Mouse (Mus musculus): ENCODE results near the gene Smarcc2. TPM values are rescaled to one million over a fixed set of nuclear protein-coding genes. Genes with fewer than 3 reads are reported as not detected.
A peak's percentile ranks its signal among the peaks of the same experiment; 100 is the strongest.

Smarcc2 gene
- polyA plus RNA-seq, 1 experiment from 2014 or later = 40.5 TPM

- Histone ChIP-seq H3K27ac (no peak overlapping the region), H3K9ac (ENCODE audit: low read depth, low read length) (no peak overlapping the region), H3K4me2 (ENCODE audit: low read length) (no peak overlapping the region), H3K4me1 (replicated peaks; ENCODE audit: insufficient read depth, low read length) (0 out of 2 replicates have a peak, but pooled peaks cover under 1% of the 10 kb centered on the region), H3K9me3 (replicated peaks; ENCODE audit: low read length) (no peaks in the 10 kb centered on the region), H3K4me3 (replicated peaks; ENCODE audit: low read depth, low read length) (no peak overlapping the region), H3K36me3 (ENCODE audit: insufficient read depth, low read length) (peaks cover 9% of the 10 kb centered on the region; the same call in 1 of the 2 replicates), H3K27me3 (ENCODE audit: insufficient read depth, low read length) (no peaks in the 10 kb centered on the region)
- DNase-seq (ENCODE audit: low spot score) = no peak
- ATAC-seq (replicated peaks; ENCODE audit: low FRiP score, low read depth) = no peak
- TF ChIP-seq CTCF (IDR thresholded peaks at IDR 0.05; ENCODE audit: low read depth) = no peak
- WGBS = 85% methylated on average over 11 of the region's 11 CpGs
Measured at GRCm38 (mm10) chr10:128510301-128510700, 51.3 kb downstream of the Smarcc2 start.

GRCm38 (mm10) chr10:128511189-128511588 is 52.1 kb downstream of the Smarcc2 start:
- Histone ChIP-seq H3K4me2 (ENCODE audit: low read length) (no peak overlapping the region), H3K4me1 (replicated peaks; ENCODE audit: insufficient read depth, low read length) (no peaks in the 10 kb centered on the region), H3K36me3 (ENCODE audit: insufficient read depth, low read length) (peaks cover 13% of the 10 kb centered on the region), H3K4me3 (replicated peaks; ENCODE audit: low read depth, low read length) (no peak overlapping the region), H3K27me3 (ENCODE audit: insufficient read depth, low read length) (no peaks in the 10 kb centered on the region), H3K9me3 (replicated peaks; ENCODE audit: low read length) (no peaks in the 10 kb centered on the region), H3K9ac (ENCODE audit: low read depth, low read length) (no peak overlapping the region), H3K27ac (no peak overlapping the region)
- DNase-seq (ENCODE audit: low spot score) (no peak), ATAC-seq (replicated peaks; ENCODE audit: low FRiP score, low read depth) (no peak)
- no peak for TF ChIP-seq CTCF (IDR thresholded peaks at IDR 0.05; ENCODE audit: low read depth)
- WGBS = 82% methylated on average over 9 of the region's 9 CpGs

- no peak for TF ChIP-seq CTCF (IDR thresholded peaks at IDR 0.05; ENCODE audit: low read depth)
- no peaks in the 10 kb centered on the region for H3K27me3 ChIP-seq (ENCODE audit: insufficient read depth, low read length)
- H3K9me3 ChIP-seq (replicated peaks; ENCODE audit: low read length) = no peaks in the 10 kb centered on the region
- no peak overlapping the region for H3K27ac ChIP-seq
- H3K4me1 ChIP-seq (replicated peaks; ENCODE audit: insufficient read depth, low read length) = no peaks in the 10 kb centered on the region
- WGBS = 78% methylated on average over 12 of the region's 12 CpGs
- H3K4me2 ChIP-seq (ENCODE audit: low read length) = no peak overlapping the region
- H3K9ac ChIP-seq (ENCODE audit: low read depth, low read length) = no peak overlapping the region
- no peak overlapping the region for H3K4me3 ChIP-seq (replicated peaks; ENCODE audit: low read depth, low read length)
- no peak for ATAC-seq (replicated peaks; ENCODE audit: low FRiP score, low read depth)
- DNase-seq (ENCODE audit: low spot score) = no peak
- H3K36me3 ChIP-seq (ENCODE audit: insufficient read depth, low read length) = peaks cover 13% of the 10 kb centered on the region
Measured at GRCm38 (mm10) chr10:128511761-128512160, 52.7 kb downstream of the Smarcc2 start.

- H3K4me2 ChIP-seq (ENCODE audit: low read length) = no peak overlapping the region
- H3K27ac ChIP-seq = no peak overlapping the region
- H3K4me1 ChIP-seq (replicated peaks; ENCODE audit: insufficient read depth, low read length) = no peaks in the 10 kb centered on the region
- ATAC-seq (replicated peaks; ENCODE audit: low FRiP score, low read depth) (no peak), DNase-seq (ENCODE audit: low spot score) (no peak)
- H3K9ac ChIP-seq (ENCODE audit: low read depth, low read length) = no peak overlapping the region
- no peaks in the 10 kb centered on the region for H3K27me3 ChIP-seq (ENCODE audit: insufficient read depth, low read length)
- TF ChIP-seq CTCF (IDR thresholded peaks at IDR 0.05; ENCODE audit: low read depth) = no peak
- H3K36me3 ChIP-seq (ENCODE audit: insufficient read depth, low read length) = peaks cover 20% of the 10 kb centered on the region
- 90% methylated on average over 4 of the region's 4 CpGs for WGBS
- no peak overlapping the region for H3K4me3 ChIP-seq (replicated peaks; ENCODE audit: low read depth, low read length)
- no peaks in the 10 kb centered on the region for H3K9me3 ChIP-seq (replicated peaks; ENCODE audit: low read length)
Measured at GRCm38 (mm10) chr10:128515044-128515443, 56.0 kb downstream of the Smarcc2 start.

- 40% methylated on average over 20 of the region's 20 CpGs for WGBS
- no peaks in the 10 kb centered on the region for H3K9me3 ChIP-seq (replicated peaks; ENCODE audit: low read length)
- H3K4me3 ChIP-seq (replicated peaks; ENCODE audit: low read depth, low read length) = no peak overlapping the region
- ATAC-seq (replicated peaks; ENCODE audit: low FRiP score, low read depth) (no peak), DNase-seq (ENCODE audit: low spot score) (no peak)
- H3K27ac ChIP-seq = no peak overlapping the region
- no peaks in the 10 kb centered on the region for H3K4me1 ChIP-seq (replicated peaks; ENCODE audit: insufficient read depth, low read length)
- TF ChIP-seq CTCF (IDR thresholded peaks at IDR 0.05; ENCODE audit: low read depth) = no peak
- H3K4me2 ChIP-seq (ENCODE audit: low read length) = peak overlapping the region; percentile 21; the same call in 1 of the 2 replicates
- peaks cover 29% of the 10 kb centered on the region for H3K36me3 ChIP-seq (ENCODE audit: insufficient read depth, low read length)
- H3K27me3 ChIP-seq (ENCODE audit: insufficient read depth, low read length) = no peaks in the 10 kb centered on the region
- no peak overlapping the region for H3K9ac ChIP-seq (ENCODE audit: low read depth, low read length)
Measured at GRCm38 (mm10) chr10:128516029-128516428, 57.0 kb downstream of the Smarcc2 start.

- no peak for TF ChIP-seq CTCF (IDR thresholded peaks at IDR 0.05; ENCODE audit: low read depth)
- Histone ChIP-seq H3K4me1 (replicated peaks; ENCODE audit: insufficient read depth, low read length) (no peaks in the 10 kb centered on the region), H3K27ac (no peak overlapping the region), H3K9me3 (replicated peaks; ENCODE audit: low read length) (no peaks in the 10 kb centered on the region), H3K36me3 (ENCODE audit: insufficient read depth, low read length) (peaks cover 26% of the 10 kb centered on the region), H3K9ac (ENCODE audit: low read depth, low read length) (no peak overlapping the region), H3K4me3 (replicated peaks; ENCODE audit: low read depth, low read length) (no peak overlapping the region), H3K27me3 (ENCODE audit: insufficient read depth, low read length) (no peaks in the 10 kb centered on the region), H3K4me2 (ENCODE audit: low read length) (no peak overlapping the region)
- DNase-seq (ENCODE audit: low spot score) = peak; percentile 41
- WGBS = 39% methylated on average over 6 of the region's 6 CpGs
- ATAC-seq (replicated peaks; ENCODE audit: low FRiP score, low read depth) = no peak
Measured at GRCm38 (mm10) chr10:128516677-128517076, 57.6 kb downstream of the Smarcc2 start.

DNA sequence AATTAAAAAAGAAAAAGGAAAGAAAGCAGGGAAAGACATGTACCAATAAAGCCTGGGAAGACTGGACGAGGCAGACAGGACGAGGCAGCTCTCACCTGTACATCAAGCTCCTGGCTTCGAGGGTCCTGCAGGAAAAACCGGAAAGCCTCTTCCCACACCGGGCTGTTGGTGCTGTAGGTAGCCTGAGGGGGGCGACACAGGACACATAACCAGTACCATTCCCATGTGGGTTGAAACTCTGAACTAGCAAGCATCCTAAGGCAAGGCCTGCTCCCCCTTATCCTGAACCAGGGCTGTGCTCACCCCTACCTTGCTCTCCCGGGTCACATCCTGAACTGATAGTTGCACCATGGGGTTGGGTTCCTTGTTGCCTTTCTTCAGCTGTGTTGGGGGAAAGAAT is 59.8 kb downstream of the Smarcc2 start:
- peaks cover 24% of the 10 kb centered on the region for H3K36me3 ChIP-seq (ENCODE audit: insufficient read depth, low read length)

More for the DNA sequence above, 59.8 kb downstream of the Smarcc2 start:
- peak; percentile 62 for TF ChIP-seq CTCF (IDR thresholded peaks at IDR 0.05; ENCODE audit: low read depth)
- 72% methylated on average over 7 of the region's 7 CpGs for WGBS
- ATAC-seq (replicated peaks; ENCODE audit: low FRiP score, low read depth) = 0 out of 2 replicates have a peak, but pooled peaks have one; percentile 65
- DNase-seq (ENCODE audit: low spot score) = peak; percentile 46
- no peaks in the 10 kb centered on the region for H3K4me1 ChIP-seq (replicated peaks; ENCODE audit: insufficient read depth, low read length)
- no peak overlapping the region for H3K9ac ChIP-seq (ENCODE audit: low read depth, low read length)
- H3K4me3 ChIP-seq (replicated peaks; ENCODE audit: low read depth, low read length) = no peak overlapping the region
- H3K9me3 ChIP-seq (replicated peaks; ENCODE audit: low read length) = no peaks in the 10 kb centered on the region
- H3K4me2 ChIP-seq (ENCODE audit: low read length) = no peak overlapping the region
- no peak overlapping the region for H3K27ac ChIP-seq
- H3K27me3 ChIP-seq (ENCODE audit: insufficient read depth, low read length) = no peaks in the 10 kb centered on the region
